Mouse (Mus musculus) forebrain, embryonic 13.5 days (tissue): ENCODE data around the gene Sall4. TPM values are rescaled to one million over a fixed set of nuclear protein-coding genes. Genes with fewer than 3 reads are reported as not detected.

ENCODE experiments used
- ATAC-seq: fragments of 200-750 bp; cut with Nextera tagmentation; 2 replicates; pipeline ENCODE4 v1.8.0; 2017
- H3K27ac ChIP-seq: fragments of 300-500 bp; sonication (generic); 2 replicates; pipeline ENCODE4 v1.5.1; 2015; ENCODE audit warnings: inconsistent platforms, mild to moderate bottlenecking, moderate library complexity
- H3K27me3 ChIP-seq: fragments of 300-500 bp; sonication (generic); 2 replicates; pipeline ENCODE4 v1.6.1; 2015; ENCODE audit warnings: mild to moderate bottlenecking, inconsistent platforms
- H3K36me3 ChIP-seq: fragments of 300-500 bp; sonication (generic); 2 replicates; pipeline ENCODE4 v1.6.1; 2015; ENCODE audit warnings: mild to moderate bottlenecking, inconsistent platforms; ENCODE audit not compliant: poor library complexity, severe bottlenecking
- H3K4me1 ChIP-seq: fragments of 300-500 bp; sonication (generic); 2 replicates; pipeline ENCODE4 v1.6.1; 2015; ENCODE audit warnings: inconsistent platforms
- H3K4me2 ChIP-seq: fragments of 300-500 bp; sonication (generic); 2 replicates; pipeline ENCODE4 v1.6.1; 2015; ENCODE audit warnings: inconsistent platforms, mild to moderate bottlenecking, moderate library complexity
- H3K4me3 ChIP-seq: fragments of 300-500 bp; sonication (generic); 2 replicates; pipeline ENCODE4 v1.5.1; 2015; ENCODE audit warnings: mild to moderate bottlenecking, inconsistent platforms
- H3K9ac ChIP-seq: fragments of 300-500 bp; sonication (generic); 2 replicates; pipeline ENCODE4 v1.6.1; 2015; ENCODE audit warnings: mild to moderate bottlenecking, inconsistent platforms
- H3K9me3 ChIP-seq: fragments of 300-500 bp; sonication (generic); replicated peaks from 2 replicates; pipeline ENCODE4 v1.6.1; 2016; ENCODE audit warnings: inconsistent platforms
- WGBS: fragments of 180-500 bp; shearing (Covaris S2); methylation state at CpG from one replicate; pipeline ENCODE4 v1.1.7; 2015; 5-methylcytosine and 5-hydroxymethylcytosine counted together
- polyA plus RNA-seq: library from polyadenylated mRNA; unstranded; fragments of >200 nt; fragmentation: Nextera tagmentation; extraction: Ambion mirVana; gene quantifications from 2 replicates; pipeline ENCODE4 v1.2.1, GENCODE M21; 2015

The Sall4 gene
- polyA plus RNA-seq, result 2.3 and 3.2 TPM in 2 replicates

DNA sequence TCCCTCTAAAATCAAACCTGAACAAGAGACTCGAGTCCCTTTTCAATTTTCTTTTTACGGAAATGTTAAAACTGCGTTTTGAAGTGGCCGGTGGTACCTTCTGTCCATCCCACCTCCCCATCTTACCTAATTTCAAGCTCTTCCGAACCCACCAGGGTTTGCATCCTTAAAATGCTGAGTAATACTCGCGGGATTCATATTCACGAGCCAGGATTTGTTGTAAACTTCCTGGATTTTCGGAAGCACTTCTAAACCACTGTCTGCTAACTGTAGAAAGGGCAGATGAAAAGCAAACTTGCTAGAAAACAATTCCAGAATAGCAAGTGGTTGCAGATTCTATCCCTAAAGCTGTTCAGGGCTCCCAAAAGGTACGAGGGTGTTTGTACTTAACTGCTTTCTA lies at the start of gene Sall4:
Sall4 (minus strand) TSS at position 362 of the 400 bp plus-strand sequence.
- Histone ChIP-seq H3K27me3 (peaks cover 66% of the 10 kb centered on the region), H3K4me3 (peak within 1 kb of the TSS; percentile 56), H3K9ac (peak within 1 kb of the TSS; percentile 76), H3K9me3 (no peaks in the 10 kb centered on the region), H3K27ac (no peak within 1 kb of the TSS), H3K36me3 (no peaks in the 10 kb centered on the region), H3K4me1 (peaks cover 43% of the 10 kb centered on the region), H3K4me2 (peak within 1 kb of the TSS; percentile 91)
- WGBS, result 11% methylated on average over 10 of the region's 10 CpGs
- ATAC-seq, result no peak

DNA sequence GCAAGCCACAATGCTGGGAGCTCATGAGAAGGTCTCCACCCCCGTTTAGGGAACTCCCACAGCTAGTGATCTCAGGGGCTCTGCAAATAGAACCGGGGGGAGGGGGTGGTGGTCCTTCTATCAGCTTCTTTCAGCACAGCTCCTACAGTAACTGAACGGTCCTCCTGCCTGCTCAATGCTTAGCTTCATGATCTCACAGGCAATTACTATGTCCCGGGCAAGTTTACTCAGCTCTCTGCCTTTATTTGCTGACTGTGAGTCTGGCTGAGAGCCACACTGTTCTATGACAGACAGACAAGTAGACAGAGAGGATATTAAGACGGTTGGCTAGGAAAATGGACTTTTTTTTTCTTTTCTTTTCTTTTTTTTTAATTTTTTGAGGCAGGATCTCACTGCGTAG lies 45.5 kb upstream of the Sall4 start:
- Histone ChIP-seq H3K4me2 (no peak overlapping the region), H3K9me3 (no peaks in the 10 kb centered on the region), H3K27me3 (peaks cover 15% of the 10 kb centered on the region), H3K27ac (no peak overlapping the region), H3K4me3 (no peak overlapping the region), H3K4me1 (peaks cover 12% of the 10 kb centered on the region), H3K9ac (no peak overlapping the region), H3K36me3 (no peaks in the 10 kb centered on the region)
- no peak for ATAC-seq
- 43% methylated on average over 6 of the region's 6 CpGs for WGBS

DNA sequence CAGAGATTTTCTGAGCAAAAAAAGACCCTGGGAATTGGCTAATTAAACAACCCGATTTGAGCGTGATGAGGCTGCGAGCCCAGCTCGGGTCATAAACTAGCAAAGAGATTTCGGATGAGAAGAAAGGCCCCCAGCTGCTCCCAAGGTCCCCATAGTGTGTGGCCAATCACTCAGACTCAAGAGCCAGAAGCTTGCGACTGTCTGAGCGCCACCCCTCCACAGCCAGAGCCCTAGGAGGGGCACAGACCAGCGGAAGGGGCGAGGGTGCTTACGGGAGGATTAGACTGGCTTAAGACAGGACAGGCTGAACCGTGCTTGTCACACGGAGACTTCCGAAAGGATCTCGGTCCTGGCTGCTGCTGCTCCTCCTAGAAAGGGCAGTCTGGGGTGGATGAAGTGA lies 42.2 kb upstream of the Sall4 start:
- whole genome bisulfite sequencing, result 3% methylated on average over 14 of the region's 14 CpGs
- Histone ChIP-seq H3K9me3 (no peaks in the 10 kb centered on the region), H3K27ac (no peak overlapping the region), H3K4me1 (peaks cover 12% of the 10 kb centered on the region), H3K4me3 (no peak overlapping the region), H3K4me2 (peak overlapping the region; percentile 45), H3K27me3 (peaks cover 39% of the 10 kb centered on the region), H3K9ac (peak overlapping the region; percentile 37; the same call in 1 of the 2 replicates), H3K36me3 (no peaks in the 10 kb centered on the region)
- no peak for ATAC-seq

DNA sequence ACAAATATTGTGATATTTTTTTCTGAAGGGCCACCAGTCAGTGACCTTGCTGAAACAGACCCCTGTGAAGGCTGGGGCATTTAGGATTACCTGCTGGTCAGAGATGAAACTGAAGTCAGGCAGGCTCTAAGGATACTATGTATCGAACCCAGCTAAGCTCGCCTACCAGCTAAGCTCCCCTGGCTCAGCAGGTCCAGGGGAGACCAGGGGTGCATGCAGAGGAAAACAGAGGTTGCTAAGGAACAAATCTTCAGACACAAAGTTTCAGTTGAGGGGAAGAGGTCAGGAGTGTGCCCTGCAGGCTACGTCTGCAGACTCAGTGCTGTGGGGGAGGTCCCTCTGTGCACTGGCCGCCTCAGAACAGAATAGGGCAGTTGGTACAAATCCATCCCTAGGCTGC lies 39.9 kb upstream of the Sall4 start:
- Histone ChIP-seq H3K4me3 (no peak overlapping the region), H3K36me3 (no peaks in the 10 kb centered on the region), H3K9ac (no peak overlapping the region), H3K4me2 (no peak overlapping the region), H3K9me3 (no peaks in the 10 kb centered on the region), H3K27me3 (peaks cover 36% of the 10 kb centered on the region), H3K4me1 (peaks cover 12% of the 10 kb centered on the region), H3K27ac (no peak overlapping the region)
- 21% methylated on average over 4 of the region's 4 CpGs for WGBS
- ATAC-seq, result no peak

DNA sequence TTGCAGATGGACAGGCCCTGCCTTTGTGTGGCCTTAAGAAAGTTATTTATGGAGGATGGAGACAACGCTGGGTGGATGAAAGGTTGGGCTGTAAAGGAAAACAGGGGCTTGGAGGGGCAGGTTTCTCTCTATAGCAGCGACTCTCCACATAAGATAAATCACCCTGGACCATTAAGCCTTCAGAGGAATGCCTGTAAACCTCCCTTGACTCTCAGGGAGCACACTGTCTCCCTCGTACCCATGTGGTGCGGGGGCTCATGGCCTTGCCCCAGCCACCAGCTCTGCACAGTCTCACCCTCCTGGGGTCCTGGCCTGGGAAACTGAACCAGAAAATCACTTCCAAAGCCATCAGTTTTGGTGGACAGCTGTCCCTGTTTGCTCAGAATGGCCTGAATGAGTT lies 36.1 kb upstream of the Sall4 start:
- Histone ChIP-seq H3K4me3 (no peak overlapping the region), H3K4me2 (no peak overlapping the region), H3K27ac (no peak overlapping the region), H3K9me3 (no peaks in the 10 kb centered on the region), H3K9ac (no peak overlapping the region), H3K36me3 (no peaks in the 10 kb centered on the region), H3K27me3 (peaks cover 26% of the 10 kb centered on the region), H3K4me1 (no peaks in the 10 kb centered on the region)
- 79% methylated on average over 4 of the region's 4 CpGs for WGBS
- ATAC-seq, result no peak

DNA sequence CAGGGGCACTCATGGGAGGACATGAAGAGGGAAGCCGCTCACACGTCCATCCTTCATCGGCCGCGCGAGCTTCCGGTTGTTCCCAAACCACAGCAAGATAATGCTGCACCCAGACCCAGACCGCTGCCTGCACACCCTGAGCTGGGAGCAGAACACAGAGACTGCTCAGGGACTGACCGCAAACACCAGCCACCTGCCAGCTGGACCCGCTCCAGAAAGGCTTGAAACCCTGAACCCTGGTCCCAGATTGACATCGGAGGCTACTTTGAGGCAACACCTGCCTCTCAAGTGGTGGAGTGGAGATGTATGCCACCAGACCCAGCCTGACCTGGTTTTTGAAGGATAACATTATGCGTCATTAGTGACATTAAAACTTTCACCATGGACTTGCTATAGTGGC lies 31.6 kb upstream of the Sall4 start:
- Histone ChIP-seq H3K4me3 (no peak overlapping the region), H3K36me3 (no peaks in the 10 kb centered on the region), H3K4me2 (no peak overlapping the region), H3K4me1 (no peaks in the 10 kb centered on the region), H3K27me3 (no peaks in the 10 kb centered on the region), H3K27ac (no peak overlapping the region), H3K9me3 (no peaks in the 10 kb centered on the region), H3K9ac (no peak overlapping the region)
- ATAC-seq, result no peak
- WGBS, result 89% methylated on average over 12 of the region's 12 CpGs

DNA sequence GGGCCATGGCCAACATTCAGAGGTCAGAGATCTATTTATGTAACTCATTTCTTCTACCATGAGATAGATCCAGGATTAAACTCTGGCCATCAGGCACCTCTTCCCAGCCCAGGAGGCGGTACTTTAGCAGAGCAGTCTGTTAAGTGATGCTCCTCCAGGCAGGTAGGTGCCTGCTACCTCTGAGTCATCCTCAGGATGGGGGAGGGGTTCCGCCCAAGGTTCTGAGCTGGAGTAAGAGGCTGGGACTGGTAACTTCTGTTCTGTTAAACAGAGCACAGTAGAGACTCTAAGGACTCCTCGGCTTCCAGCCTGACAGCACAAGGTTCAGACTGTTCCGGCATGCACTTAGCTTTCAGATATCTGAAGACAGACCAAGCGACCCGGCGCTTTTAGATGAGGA lies 31.2 kb upstream of the Sall4 start:
- Histone ChIP-seq H3K36me3 (no peaks in the 10 kb centered on the region), H3K4me1 (no peaks in the 10 kb centered on the region), H3K9ac (no peak overlapping the region), H3K4me3 (no peak overlapping the region), H3K9me3 (no peaks in the 10 kb centered on the region), H3K27me3 (no peaks in the 10 kb centered on the region), H3K4me2 (no peak overlapping the region), H3K27ac (no peak overlapping the region)
- no peak for ATAC-seq
- WGBS, result 89% methylated on average over 7 of the region's 7 CpGs

DNA sequence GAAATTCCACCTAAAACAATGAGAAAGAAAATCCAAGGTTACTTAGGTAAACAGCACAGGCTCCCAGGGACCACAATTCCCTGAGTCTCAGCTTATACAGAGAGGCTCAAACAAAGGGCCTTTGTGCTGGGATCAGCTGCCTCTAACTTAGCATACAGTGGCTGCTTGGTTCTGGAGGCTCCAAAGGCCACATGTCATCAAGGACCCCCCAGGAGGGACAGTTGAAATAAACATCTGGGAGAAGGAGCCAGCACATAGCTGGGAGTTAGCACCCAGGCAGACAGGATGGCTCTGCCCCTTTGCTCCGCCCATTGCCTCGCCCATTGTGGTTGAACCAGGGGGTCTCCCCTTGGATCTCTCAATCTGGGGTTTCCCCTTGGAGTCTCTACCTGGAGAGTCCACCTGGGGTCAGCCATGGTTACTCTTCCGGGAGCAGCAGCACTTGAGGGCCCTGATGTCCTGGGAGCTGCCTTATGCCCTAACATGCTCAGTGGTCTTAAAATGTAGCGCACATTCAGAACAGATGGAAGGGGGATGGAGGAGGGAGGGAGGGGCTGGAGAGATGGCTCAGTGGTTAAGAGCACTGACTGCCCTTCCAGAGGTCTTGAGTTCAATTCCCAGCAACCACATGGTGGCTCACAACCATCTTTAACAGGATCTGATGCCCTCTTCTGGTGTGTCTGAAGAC lies 23.5 kb upstream of the Sall4 start:
- H3K27ac ChIP-seq, result 0 out of 2 replicates have a peak overlapping the region, but pooled peaks have one; percentile 35
- no peak overlapping the region for H3K4me2 ChIP-seq
- H3K4me1 ChIP-seq, result peaks cover 7% of the 10 kb centered on the region
- no peaks in the 10 kb centered on the region for H3K27me3 ChIP-seq
- H3K36me3 ChIP-seq, result no peaks in the 10 kb centered on the region
- no peak for ATAC-seq
- H3K4me3 ChIP-seq, result no peak overlapping the region
- WGBS, result 41% methylated on average over 4 of the region's 4 CpGs
- H3K9ac ChIP-seq, result no peak overlapping the region
- H3K9me3 ChIP-seq, result no peaks in the 10 kb centered on the region

DNA sequence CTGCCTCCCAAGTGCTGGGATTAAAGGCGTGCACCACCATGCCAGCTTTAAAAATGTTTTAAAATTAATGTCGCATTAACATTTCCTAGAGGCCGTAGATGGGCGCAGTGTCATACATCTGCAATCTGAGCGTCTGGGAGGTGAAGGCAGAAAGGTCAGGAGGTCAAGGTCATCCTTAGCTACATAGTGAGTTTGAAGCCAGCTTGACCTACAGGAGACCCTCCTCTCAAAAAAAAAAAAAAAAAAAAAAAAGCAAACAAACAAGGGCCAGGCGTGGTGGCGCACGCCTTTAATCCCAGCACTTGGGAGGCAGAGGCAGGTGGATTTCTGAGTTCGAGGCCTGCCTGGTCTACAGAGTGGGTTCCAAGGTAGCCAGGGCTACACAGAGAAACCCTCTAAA lies 18.4 kb upstream of the Sall4 start:
- Histone ChIP-seq H3K4me3 (no peak overlapping the region), H3K4me1 (peaks cover 5% of the 10 kb centered on the region), H3K27ac (no peak overlapping the region), H3K36me3 (no peaks in the 10 kb centered on the region), H3K27me3 (peaks cover 6% of the 10 kb centered on the region; the same call in 1 of the 2 replicates), H3K4me2 (no peak overlapping the region), H3K9me3 (no peaks in the 10 kb centered on the region), H3K9ac (no peak overlapping the region)
- ATAC-seq, result no peak
- 94% methylated on average over 9 of the region's 9 CpGs for WGBS

DNA sequence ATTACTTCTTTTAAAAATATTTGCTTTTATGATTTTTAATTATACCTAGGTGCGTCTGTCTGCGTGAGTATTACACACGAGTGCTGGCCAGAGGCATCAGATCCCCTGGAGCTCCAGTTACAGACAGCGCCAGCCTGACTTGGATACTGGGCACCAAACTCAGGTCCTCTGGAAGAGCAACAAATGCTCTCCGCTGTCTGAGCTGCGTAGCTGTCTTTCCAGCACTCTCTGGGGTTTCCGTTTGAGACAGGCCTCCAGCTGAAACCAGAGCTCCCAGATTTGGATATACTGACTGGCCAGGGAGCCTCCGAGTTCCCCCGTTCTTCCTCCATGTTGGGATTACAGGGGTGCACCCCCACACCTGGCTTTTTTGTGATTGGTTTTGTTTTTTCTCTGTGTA lies 12.9 kb upstream of the Sall4 start:
- 38% methylated on average over 9 of the region's 9 CpGs for WGBS
- H3K4me1 ChIP-seq, result peaks cover 8% of the 10 kb centered on the region
- H3K4me2 ChIP-seq, result no peak overlapping the region
- no peak overlapping the region for H3K4me3 ChIP-seq
- peaks cover 6% of the 10 kb centered on the region; the same call in 1 of the 2 replicates for H3K27me3 ChIP-seq
- no peak overlapping the region for H3K27ac ChIP-seq
- no peak for ATAC-seq
- no peaks in the 10 kb centered on the region for H3K36me3 ChIP-seq
- H3K9me3 ChIP-seq, result no peaks in the 10 kb centered on the region
- no peak overlapping the region for H3K9ac ChIP-seq

DNA sequence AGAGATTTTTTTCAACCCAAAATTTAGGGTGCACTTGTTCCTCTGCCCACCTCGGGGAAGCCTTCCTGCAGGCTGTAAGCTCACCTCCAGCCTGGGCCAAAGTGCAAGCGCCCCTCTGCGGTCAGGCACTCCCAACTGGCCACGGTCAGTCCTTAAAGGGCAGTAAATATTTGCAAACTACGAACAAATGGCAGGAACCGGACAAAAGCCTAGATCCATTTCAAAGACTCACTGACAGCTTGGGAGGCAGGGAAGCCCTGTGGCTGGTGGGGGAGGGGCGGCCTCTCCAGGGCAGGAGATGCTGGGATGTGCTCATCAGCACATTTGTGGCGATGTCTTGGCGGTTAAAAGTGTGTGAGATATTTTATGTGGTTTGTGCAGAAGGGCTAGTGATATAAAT lies 12.3 kb upstream of the Sall4 start:
- Histone ChIP-seq H3K9ac (no peak overlapping the region), H3K4me3 (no peak overlapping the region), H3K36me3 (no peaks in the 10 kb centered on the region), H3K27ac (no peak overlapping the region), H3K9me3 (no peaks in the 10 kb centered on the region), H3K4me1 (peaks cover 8% of the 10 kb centered on the region), H3K27me3 (peaks cover 6% of the 10 kb centered on the region; the same call in 1 of the 2 replicates), H3K4me2 (no peak overlapping the region)
- no peak for ATAC-seq
- 10% methylated on average over 9 of the region's 9 CpGs for WGBS

DNA sequence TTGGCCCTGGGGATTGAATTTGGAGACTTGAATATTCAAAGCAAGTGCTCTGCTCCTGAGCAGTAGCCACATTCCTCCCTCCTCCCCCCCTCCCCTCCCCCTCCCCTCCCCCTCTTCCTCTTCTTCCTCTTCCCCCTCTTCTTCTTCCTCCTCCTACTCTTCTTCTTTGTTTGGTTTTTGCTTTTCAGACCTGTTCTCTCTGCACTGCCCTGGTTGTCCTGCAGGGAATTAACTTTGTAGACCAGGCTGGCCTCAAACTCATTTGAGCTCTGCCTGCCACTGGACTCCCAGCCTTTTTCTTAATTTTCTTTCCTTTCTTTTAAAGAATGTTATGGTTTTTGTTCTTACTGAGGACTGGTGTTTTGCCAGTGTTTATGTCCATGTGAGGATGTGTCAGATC lies 9.7 kb upstream of the Sall4 start:
- peaks cover 8% of the 10 kb centered on the region for H3K4me1 ChIP-seq
- no peak overlapping the region for H3K9ac ChIP-seq
- no peak overlapping the region for H3K4me3 ChIP-seq
- ATAC-seq, result no peak
- peaks cover 6% of the 10 kb centered on the region; the same call in 1 of the 2 replicates for H3K27me3 ChIP-seq
- no peak overlapping the region for H3K27ac ChIP-seq
- no peaks in the 10 kb centered on the region for H3K36me3 ChIP-seq
- no peak overlapping the region for H3K4me2 ChIP-seq
- H3K9me3 ChIP-seq, result no peaks in the 10 kb centered on the region

DNA sequence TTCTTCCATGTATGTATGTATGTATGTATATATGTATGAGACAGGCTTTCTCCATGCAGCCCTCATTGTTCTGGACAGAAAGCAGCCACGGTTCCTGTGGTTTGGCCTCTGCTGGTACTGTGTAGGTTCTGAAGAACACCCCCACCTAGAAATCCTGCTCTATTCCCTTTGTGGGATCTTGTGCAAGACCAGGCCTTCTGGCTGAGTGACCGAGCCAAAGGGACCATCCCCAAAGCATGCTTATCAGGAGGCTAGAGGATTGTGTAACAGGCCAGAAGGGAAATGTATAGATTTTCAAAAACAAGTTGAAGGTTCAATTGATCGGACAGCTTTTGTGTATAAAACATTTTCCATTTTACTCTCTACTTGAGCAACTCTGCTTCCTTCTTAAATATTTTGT lies 8.5 kb upstream of the Sall4 start:
- 88% methylated on average over 3 of the region's 3 CpGs for WGBS
- no peak for ATAC-seq
- H3K9ac ChIP-seq, result no peak overlapping the region
- H3K4me3 ChIP-seq, result no peak overlapping the region
- no peak overlapping the region for H3K27ac ChIP-seq
- H3K27me3 ChIP-seq, result no peaks in the 10 kb centered on the region
- peaks cover 8% of the 10 kb centered on the region for H3K4me1 ChIP-seq
- H3K9me3 ChIP-seq, result no peaks in the 10 kb centered on the region
- H3K4me2 ChIP-seq, result no peak overlapping the region
- no peaks in the 10 kb centered on the region for H3K36me3 ChIP-seq
